Mouse (Mus musculus): ENCODE data around the gene Ttc38.
A peak's percentile ranks its signal among the peaks of the same experiment; 100 is the strongest.

The Ttc38 gene

DNA sequence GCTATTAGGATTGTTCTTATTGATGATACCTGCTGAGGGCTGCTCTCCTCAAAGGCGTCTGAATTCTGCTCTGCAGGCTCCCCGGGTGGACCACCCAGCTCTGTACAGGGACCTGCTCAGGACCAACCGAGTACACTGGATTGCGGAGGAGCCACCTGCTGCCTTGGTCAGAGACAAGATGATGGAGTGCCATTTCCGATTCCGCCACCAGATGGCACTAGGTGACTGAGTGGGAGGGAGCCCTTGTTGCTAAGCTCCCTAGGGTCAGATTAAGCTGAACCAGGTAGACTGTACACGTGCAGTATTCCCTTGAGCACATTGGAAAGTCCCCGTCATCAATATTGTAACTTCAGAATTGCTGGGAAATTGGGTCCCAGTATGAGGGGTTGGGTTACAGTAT lies 64.2 kb downstream of the Ttc38 start:
- DNase-seq (ENCODE audit: low spot score) = peak; percentile 93

DNA sequence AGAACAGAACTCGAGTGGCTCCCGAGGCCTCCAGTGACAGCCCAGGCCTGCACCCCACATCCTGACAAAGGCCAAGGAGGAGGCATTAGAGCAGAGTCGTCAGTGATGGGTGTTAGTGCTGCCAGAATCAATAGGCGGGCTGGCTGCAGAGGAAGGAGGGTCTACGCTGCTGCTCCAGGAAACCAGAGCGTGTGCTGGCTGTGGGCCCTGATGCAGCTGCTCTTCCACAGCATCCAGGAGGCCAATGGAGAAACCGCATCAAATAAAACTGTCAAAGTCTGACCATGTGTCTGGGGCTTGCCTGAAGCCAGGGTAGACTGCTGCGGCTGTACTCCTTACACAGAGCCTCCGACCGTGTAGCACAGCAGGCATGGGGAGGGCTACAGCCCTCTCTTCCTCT lies 65.0 kb downstream of the Ttc38 start:
- DNase-seq (ENCODE audit: low spot score) = no peak

DNA sequence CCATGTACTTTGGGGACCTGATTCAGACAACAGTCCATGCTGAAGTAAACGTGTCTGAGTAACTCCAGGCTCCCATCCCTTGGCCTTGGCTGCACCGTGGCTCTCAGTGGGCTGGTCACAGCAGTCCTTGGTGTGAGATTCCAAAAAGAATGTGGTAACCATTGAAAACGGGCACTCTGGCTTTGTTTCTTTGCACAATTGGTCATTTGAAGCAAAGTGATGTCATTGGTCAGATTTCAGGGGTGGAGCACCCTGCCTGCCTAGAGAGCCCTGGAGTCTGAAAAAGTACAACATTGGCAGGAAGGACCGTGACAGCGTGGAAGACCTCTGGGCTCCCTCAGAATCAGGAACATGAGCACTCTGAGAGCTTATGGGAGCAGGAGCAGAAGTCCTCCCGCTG lies 67.3 kb downstream of the Ttc38 start:
- no peak for DNase-seq (ENCODE audit: low spot score)

DNA sequence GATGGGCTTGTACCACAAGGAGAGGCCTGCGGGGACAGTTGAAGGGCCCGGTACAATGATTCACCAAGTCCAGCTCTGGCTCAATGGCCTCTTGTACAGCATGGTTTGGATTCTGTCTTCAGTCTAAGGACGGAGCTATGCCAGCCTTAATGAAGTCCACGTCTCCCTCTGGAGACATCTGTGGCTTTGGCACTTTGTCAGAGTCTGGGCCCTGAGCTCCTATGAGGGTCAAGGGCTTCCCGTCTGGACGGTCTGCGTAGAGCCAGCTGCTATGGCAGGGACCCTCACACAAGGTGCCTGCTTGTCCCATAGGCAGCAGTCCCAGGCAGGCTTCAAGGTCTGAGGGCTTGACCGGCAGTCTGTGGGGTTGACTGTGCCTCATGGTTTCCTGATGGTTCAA lies 68.2 kb downstream of the Ttc38 start:
- no peak for DNase-seq (ENCODE audit: low spot score)

DNA sequence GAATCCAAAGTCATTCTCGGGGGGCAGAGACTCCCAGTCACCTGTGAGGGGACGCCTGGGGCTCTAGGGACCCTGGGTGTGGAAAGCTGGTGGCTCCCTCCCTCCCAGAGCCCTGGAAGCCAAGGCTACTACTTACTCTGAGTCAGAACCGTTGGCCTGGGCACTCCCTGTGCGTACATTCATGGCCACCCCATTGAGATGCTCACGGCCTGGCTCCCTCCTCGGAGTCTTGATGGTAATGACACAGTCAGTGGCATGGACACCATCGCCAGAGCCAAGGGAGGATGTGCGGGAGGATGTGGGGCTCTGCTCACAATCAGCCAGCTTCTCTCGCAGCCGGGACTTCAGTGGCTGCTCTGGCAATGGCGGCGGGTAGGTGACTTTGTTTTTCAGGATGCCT lies 68.7 kb downstream of the Ttc38 start:
- no peak for DNase-seq (ENCODE audit: low spot score)

DNA sequence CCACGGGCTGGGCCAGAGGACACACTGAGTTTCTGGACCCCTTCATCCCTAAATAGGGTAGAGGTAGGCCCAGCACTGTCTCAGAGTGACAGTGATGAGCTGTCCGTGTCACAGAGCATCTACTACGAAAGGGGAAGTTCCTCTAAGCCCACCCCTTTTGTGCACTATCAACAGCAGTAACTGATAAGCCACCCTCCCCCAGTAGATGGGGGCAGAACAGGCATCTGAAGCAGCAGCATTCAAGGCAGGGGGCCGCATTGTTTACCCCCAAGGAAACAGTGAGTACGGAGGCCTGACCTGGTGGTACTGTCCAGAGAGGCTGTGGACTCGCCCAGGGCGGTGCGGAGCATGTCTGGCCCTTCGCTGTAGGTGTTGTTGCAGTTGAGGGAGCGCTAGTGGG lies 70.4 kb downstream of the Ttc38 start:
- DNase-seq (ENCODE audit: low spot score) = no peak

DNA sequence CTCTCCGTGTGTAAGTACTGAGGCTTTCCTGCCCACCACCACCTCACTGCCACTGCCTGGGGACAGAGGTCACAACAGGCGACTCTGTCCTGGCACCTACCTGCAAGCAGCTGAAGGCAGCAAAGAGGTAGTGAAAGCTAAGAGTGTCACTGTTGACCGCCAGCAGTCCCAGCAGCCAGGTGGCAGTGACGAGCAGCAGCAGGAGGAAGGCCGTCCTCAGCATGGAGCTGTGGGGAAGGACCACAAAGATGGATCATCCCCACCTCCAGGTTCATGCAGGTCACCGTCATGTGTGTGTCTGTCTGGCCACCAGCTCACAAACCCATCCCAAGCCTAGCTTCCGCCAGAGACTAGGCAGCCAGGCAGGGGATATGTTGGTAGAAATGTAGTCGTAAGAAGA lies 71.7 kb downstream of the Ttc38 start:
- DNase-seq (ENCODE audit: low spot score) = no peak

All from embryo, embryonic 10 days (tissue).